Mouse (Mus musculus) stomach, postnatal 0 days (tissue): ENCODE measurements at regions not wholly inside any gene's neighbourhood (a gene's known extent, or its start where the extent isn't known, plus 50 kb on each side); places are given as distances from the start of the nearest gene placed in this dataset.

ENCODE experiments used
- ATAC-seq: fragments of 200-750 bp; cut with Nextera tagmentation; 2 replicates; pipeline ENCODE4 v1.8.0; 2017; ENCODE audit not compliant: low FRiP score, low TSS enrichment
- DNase-seq: peaks from one replicate; pipeline ENCODE4 v3.0.0-alpha.2; 2016; ENCODE audit warnings: low spot score
- H3K27ac ChIP-seq: fragments of 300-500 bp; sonication (generic); replicated peaks from 2 replicates; pipeline ENCODE4 v1.5.1; 2014; ENCODE audit warnings: mild to moderate bottlenecking, control low read depth
- H3K27me3 ChIP-seq: fragments of 300-500 bp; sonication (generic); 2 replicates; pipeline ENCODE4 v1.6.1; 2014; ENCODE audit warnings: low read length; ENCODE audit not compliant: control insufficient read depth, insufficient read depth
- H3K36me3 ChIP-seq: fragments of 300-500 bp; sonication (generic); 2 replicates; pipeline ENCODE4 v1.6.1; 2014; ENCODE audit warnings: low read length, mixed read lengths; ENCODE audit not compliant: control insufficient read depth, insufficient read depth
- H3K4me1 ChIP-seq: fragments of 300-500 bp; sonication (generic); replicated peaks from 2 replicates; pipeline ENCODE4 v1.6.1; 2014; ENCODE audit warnings: antibody characterized with exemption; ENCODE audit not compliant: control insufficient read depth, insufficient read depth
- H3K4me2 ChIP-seq: fragments of 300-500 bp; sonication (generic); replicated peaks from 2 replicates; pipeline ENCODE4 v1.6.1; 2014; ENCODE audit warnings: low read depth, mild to moderate bottlenecking, control low read depth, moderate library complexity
- H3K4me3 ChIP-seq: fragments of 300-500 bp; sonication (generic); 2 replicates; pipeline ENCODE4 v1.5.1; 2014; ENCODE audit warnings: low read depth, low read length, control low read depth
- H3K9ac ChIP-seq: fragments of 300-500 bp; sonication (generic); 2 replicates; pipeline ENCODE4 v1.6.1; 2014; ENCODE audit warnings: mild to moderate bottlenecking, low read length, control low read depth, mixed read lengths
- H3K9me3 ChIP-seq: fragments of 300-500 bp; sonication (generic); 2 replicates; pipeline ENCODE4 v1.6.1; 2016; ENCODE audit warnings: low read length; ENCODE audit not compliant: control insufficient read depth
- CTCF ChIP-seq: IDR thresholded peaks from 2 replicates; pipeline ENCODE4 v1.5.1; 2016; ENCODE audit warnings: antibody characterized with exemption, low read depth, mild to moderate bottlenecking, moderate library complexity
- EP300 ChIP-seq: optimal IDR thresholded peaks from 2 replicates; pipeline ENCODE3; 2016; ENCODE audit warnings: antibody characterized with exemption
- WGBS: fragments of 180-500 bp; shearing (Covaris S2); extraction: QIAGEN DNeasy Blood & Tissue Kit; methylation state at CpG from one replicate; pipeline ENCODE4 v1.1.7; 2014; 5-methylcytosine and 5-hydroxymethylcytosine counted together

GRCm38 (mm10) chr16:50707906-50708305, 117.0 kb upstream of the Ccdc54 start:
- 72% methylated on average over 2 of the region's 2 CpGs for WGBS
- Histone ChIP-seq H3K27ac (no peak overlapping the region), H3K4me2 (no peak overlapping the region), H3K27me3 (no peaks in the 10 kb centered on the region), H3K36me3 (no peaks in the 10 kb centered on the region), H3K9ac (no peak overlapping the region), H3K4me3 (no peak overlapping the region), H3K9me3 (no peaks in the 10 kb centered on the region), H3K4me1 (no peaks in the 10 kb centered on the region)
- DNase-seq (no peak), ATAC-seq (no peak)
- TF ChIP-seq EP300: no peak
- TF ChIP-seq CTCF: no peak

DNA sequence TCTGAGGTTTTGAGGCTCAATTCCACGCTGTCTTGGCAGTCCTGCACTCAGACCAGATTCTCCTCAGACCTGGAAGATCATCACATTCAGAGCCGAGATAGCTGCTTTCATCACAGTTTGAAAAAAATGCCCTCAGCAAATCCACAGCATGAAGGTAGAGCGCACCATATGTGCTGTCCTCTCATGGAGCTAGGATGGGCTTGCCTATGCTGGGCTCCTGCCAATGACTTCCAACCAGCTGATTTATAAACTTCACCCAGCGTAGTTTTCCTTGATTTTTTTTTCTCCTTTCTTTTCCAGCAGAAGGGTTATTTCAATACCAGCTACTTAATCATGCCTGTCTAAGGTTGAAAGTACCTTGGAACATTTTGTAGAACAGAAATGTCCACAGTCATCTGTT, 115.0 kb upstream of the Ccdc54 start:
- DNase-seq (no peak), ATAC-seq (no peak)
- 60% methylated on average over 4 of the region's 4 CpGs for WGBS
- no peak for TF ChIP-seq CTCF
- TF ChIP-seq EP300: no peak
- H3K27me3 ChIP-seq: no peaks in the 10 kb centered on the region
- H3K9ac ChIP-seq: no peak overlapping the region
- no peaks in the 10 kb centered on the region for H3K9me3 ChIP-seq
- no peak overlapping the region for H3K4me2 ChIP-seq
- no peaks in the 10 kb centered on the region for H3K4me1 ChIP-seq
- H3K4me3 ChIP-seq: no peak overlapping the region
- no peak overlapping the region for H3K27ac ChIP-seq
- no peaks in the 10 kb centered on the region for H3K36me3 ChIP-seq

- DNase-seq (no peak), ATAC-seq (no peak; the same call in 1 of the 2 replicates)
- Histone ChIP-seq H3K4me1 (no peaks in the 10 kb centered on the region), H3K9ac (no peak overlapping the region), H3K36me3 (no peaks in the 10 kb centered on the region), H3K27me3 (no peaks in the 10 kb centered on the region), H3K27ac (no peak overlapping the region), H3K4me3 (no peak overlapping the region), H3K4me2 (no peak overlapping the region), H3K9me3 (no peaks in the 10 kb centered on the region)
- TF ChIP-seq EP300: no peak
- TF ChIP-seq CTCF: no peak
- WGBS: 52% methylated on average over 8 of the region's 8 CpGs
These were observed 110.0 kb upstream of the Ccdc54 start for GRCm38 (mm10) chr16:50700811-50701517.

GRCm38 (mm10) chr16:50700123-50700522, 109.2 kb upstream of the Ccdc54 start:
- H3K27me3 ChIP-seq: no peaks in the 10 kb centered on the region
- DNase-seq (no peak), ATAC-seq (no peak)
- H3K9me3 ChIP-seq: no peaks in the 10 kb centered on the region
- H3K27ac ChIP-seq: no peak overlapping the region
- TF ChIP-seq CTCF: no peak
- no peak for TF ChIP-seq EP300
- no peak overlapping the region for H3K9ac ChIP-seq
- WGBS: 40% methylated on average over 2 of the region's 2 CpGs
- H3K36me3 ChIP-seq: no peaks in the 10 kb centered on the region
- no peak overlapping the region for H3K4me2 ChIP-seq
- no peaks in the 10 kb centered on the region for H3K4me1 ChIP-seq
- no peak overlapping the region for H3K4me3 ChIP-seq

DNA sequence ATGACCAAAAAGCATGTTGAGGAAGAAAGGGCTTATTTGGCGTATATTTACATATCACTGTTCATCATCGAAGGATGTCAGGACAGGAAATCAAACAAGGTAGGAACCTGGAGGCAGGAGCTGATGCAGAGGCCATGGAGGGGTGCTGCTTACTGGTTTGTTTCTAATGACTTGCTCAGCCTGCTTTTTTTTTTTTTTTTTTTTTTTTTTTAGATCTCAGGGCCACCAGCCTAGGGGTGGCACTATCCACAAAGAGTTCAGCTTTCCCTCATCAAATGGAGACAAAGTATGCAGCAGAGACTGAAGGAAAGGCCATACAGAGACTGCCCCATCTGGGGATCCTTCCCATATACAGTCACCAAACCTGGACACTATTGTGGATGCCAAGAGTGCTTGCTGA, 106.8 kb upstream of the Ccdc54 start:
- no peak for ATAC-seq
- TF ChIP-seq EP300 (no peak), CTCF (no peak)
- Histone ChIP-seq H3K27me3 (no peaks in the 10 kb centered on the region), H3K36me3 (no peaks in the 10 kb centered on the region), H3K4me3 (no peak overlapping the region), H3K4me2 (no peak overlapping the region), H3K4me1 (no peaks in the 10 kb centered on the region), H3K9ac (no peak overlapping the region), H3K27ac (no peak overlapping the region), H3K9me3 (no peaks in the 10 kb centered on the region)
- 76% methylated on average over 2 of the region's 2 CpGs for WGBS
- no peak for DNase-seq

DNA sequence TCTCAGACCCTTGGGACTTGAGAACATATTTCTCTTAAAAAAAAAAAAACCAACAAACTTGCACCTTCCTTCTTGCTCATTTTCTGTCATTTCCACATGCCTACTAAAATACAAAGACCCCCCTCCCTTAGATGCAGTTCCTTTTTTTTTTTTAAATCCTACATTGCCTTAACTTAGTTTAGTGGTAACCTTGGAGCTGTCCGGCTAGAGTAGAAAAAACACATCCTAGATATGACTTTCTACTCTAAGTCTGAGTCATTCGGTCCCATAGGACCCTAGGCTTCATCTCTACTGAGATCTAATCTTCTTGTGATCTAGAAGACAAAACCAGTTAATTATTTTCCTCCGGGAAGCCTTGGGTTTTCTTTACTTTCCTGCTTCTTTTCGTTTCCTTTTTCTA, 105.1 kb upstream of the Ccdc54 start:
- Histone ChIP-seq H3K27ac (no peak overlapping the region), H3K36me3 (no peaks in the 10 kb centered on the region), H3K9me3 (no peaks in the 10 kb centered on the region), H3K9ac (no peak overlapping the region), H3K4me3 (no peak overlapping the region), H3K27me3 (no peaks in the 10 kb centered on the region), H3K4me1 (no peaks in the 10 kb centered on the region), H3K4me2 (no peak overlapping the region)
- TF ChIP-seq EP300: no peak
- no peak for TF ChIP-seq CTCF
- WGBS: 74% methylated on average over 4 of the region's 4 CpGs
- ATAC-seq (no peak), DNase-seq (no peak)
